Mouse (Mus musculus) brain, embryonic 14.5 days (tissue): ENCODE data around the gene Arid5a.

Experiments
- CTCF ChIP-seq: fragments of 200-500 bp; IDR thresholded peaks from 2 replicates; pipeline ENCODE4 v1.5.1; 2012; ENCODE audit warnings: inconsistent platforms, mild to moderate bottlenecking, moderate library complexity, borderline replicate concordance; ENCODE audit not compliant: insufficient read depth, insufficient read length; ENCODE audit errors: extremely low read depth
- POLR2A ChIP-seq: fragments of 200-500 bp; IDR thresholded peaks from 2 replicates; pipeline ENCODE4 v1.6.1; 2012; ENCODE audit warnings: mild to moderate bottlenecking, inconsistent platforms, borderline replicate concordance; ENCODE audit not compliant: poor library complexity, insufficient read depth, insufficient read length, severe bottlenecking; ENCODE audit errors: extremely low read depth

DNA sequence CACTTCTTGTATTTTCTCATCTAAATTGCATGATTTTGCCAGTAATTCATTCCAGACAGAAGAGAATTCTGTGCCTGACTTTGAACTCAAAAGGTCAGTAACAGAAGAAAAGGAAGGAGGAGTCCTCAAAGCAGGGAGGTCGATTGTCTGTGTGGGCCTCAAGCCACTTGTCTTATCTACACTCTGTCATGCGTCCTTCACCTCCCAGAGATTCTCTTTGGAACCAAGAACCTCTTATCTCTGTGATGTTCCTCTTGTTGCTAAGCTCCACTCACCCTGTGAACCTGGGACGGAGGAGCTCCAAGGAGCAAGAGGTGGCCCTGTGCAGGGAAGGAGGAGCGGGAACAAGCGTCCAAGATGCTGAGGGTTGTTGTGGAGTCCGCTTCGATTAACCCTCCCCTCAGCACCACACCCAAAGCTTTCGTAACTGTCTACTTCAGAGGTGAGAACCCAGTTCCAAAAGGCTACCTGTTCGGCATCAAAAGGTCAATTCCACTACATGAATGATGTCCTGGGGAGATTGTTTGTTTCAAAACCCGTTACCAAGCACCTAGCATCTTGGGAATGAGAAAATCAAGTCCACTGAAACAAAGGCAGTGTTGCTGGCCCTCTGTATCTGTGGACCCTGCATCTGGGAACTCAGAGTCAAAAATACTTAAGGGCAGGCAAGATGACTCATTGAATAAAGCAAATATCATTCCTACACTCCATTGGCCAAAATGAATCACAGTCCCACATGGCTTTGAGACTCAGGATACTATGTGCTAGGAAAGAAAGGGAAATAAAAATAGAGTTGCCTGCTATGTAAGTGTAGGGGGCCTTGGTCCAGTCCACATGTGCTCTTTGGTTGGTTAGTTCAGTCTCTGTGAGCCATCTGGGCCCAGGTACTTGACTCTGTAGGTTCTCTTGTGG, 64.7 kb downstream of the Arid5a start, which contains the start of gene Fer1l5:
- TF ChIP-seq POLR2A (no peak), CTCF (no peak)
